Mouse (Mus musculus) MEL (cell line): ENCODE results near the gene Znrf4. TPM values are rescaled to one million over a fixed set of nuclear protein-coding genes. Genes with fewer than 3 reads are reported as not detected.
A peak's percentile ranks its signal among the peaks of the same experiment; 100 is the strongest.

Experiments
- DNase-seq: peaks from one replicate; pipeline ENCODE4 v3.0.0; 2011; ENCODE audit warnings: low read depth, low spot score
- H3K27ac ChIP-seq: 2 replicates; pipeline ENCODE4 v1.5.1; 2012; ENCODE audit warnings: low read depth, mild to moderate bottlenecking, control low read depth, low read length, moderate library complexity; ENCODE audit not compliant: control insufficient read depth
- H3K27me3 ChIP-seq, 2 experiments: fragments of 150-350 bp in 1 of 2; sonication (generic) in 1 of 2; 2 replicates each; pipeline ENCODE4 v1.6.1; 2012; ENCODE audit warnings: low read length in 2 of 2, mild to moderate bottlenecking in 2 of 2, improper control_type of control experiment in 1 of 2, moderate library complexity in 1 of 2; ENCODE audit not compliant: insufficient read depth in 2 of 2, control insufficient read depth in 1 of 2
- H3K36me3 ChIP-seq, 2 experiments: 2 replicates each; pipeline ENCODE4 v1.6.1; 2012 to 2014; ENCODE audit warnings: low read length in 2 of 2, improper control_type of control experiment in 1 of 2, inconsistent platforms in 1 of 2, mild to moderate bottlenecking in 1 of 2; ENCODE audit not compliant: insufficient read depth in 2 of 2, control insufficient read depth in 1 of 2
- H3K4me1 ChIP-seq, 2 experiments: fragments of 150-350 bp in 1 of 2; sonication (generic) in 1 of 2; 2 replicates each; pipeline ENCODE4 v1.6.1; 2012; ENCODE audit warnings: low read length in 2 of 2, improper control_type of control experiment in 1 of 2, mild to moderate bottlenecking in 1 of 2; ENCODE audit not compliant: insufficient read depth in 2 of 2, control insufficient read depth in 1 of 2
- H3K4me3 ChIP-seq, 2 experiments: fragments of 150-350 bp in 1 of 2; sonication (generic) in 1 of 2; 2 replicates each; pipeline ENCODE4 v1.5.1; 2012; ENCODE audit warnings: low read depth in 2 of 2, low read length in 2 of 2, mild to moderate bottlenecking in 2 of 2, moderate library complexity in 2 of 2, control low read depth in 1 of 2, improper control_type of control experiment in 1 of 2; ENCODE audit not compliant: control insufficient read depth in 1 of 2, insufficient read depth in 1 of 2
- H3K79me2 ChIP-seq: 2 replicates; pipeline ENCODE4 v1.6.1; 2012; ENCODE audit warnings: mild to moderate bottlenecking, low read length, moderate library complexity; ENCODE audit not compliant: control insufficient read depth, poor library complexity, insufficient read depth
- H3K9ac ChIP-seq: 2 replicates; pipeline ENCODE4 v1.6.1; 2012; ENCODE audit warnings: low read depth, mild to moderate bottlenecking, control low read depth, low read length, moderate library complexity; ENCODE audit not compliant: control insufficient read depth, poor library complexity, severe bottlenecking
- H3K9me3 ChIP-seq: fragments of 150-350 bp; sonication (generic); replicated peaks from 2 replicates; pipeline ENCODE4 v1.6.1; 2012; ENCODE audit warnings: mild to moderate bottlenecking, low read length, improper control_type of control experiment, moderate library complexity; ENCODE audit not compliant: insufficient read depth
- CHD1 ChIP-seq: IDR thresholded peaks from 2 replicates; pipeline ENCODE4 v1.6.1; 2012; ENCODE audit warnings: low read depth, mild to moderate bottlenecking, inconsistent platforms, low read length, improper control_type of control experiment
- CHD2 ChIP-seq: IDR thresholded peaks from 2 replicates; pipeline ENCODE4 v1.6.1; 2011; ENCODE audit warnings: low read length, improper control_type of control experiment
- CTCF ChIP-seq, 3 experiments: IDR thresholded peaks in 2 of 3; conservative IDR thresholded peaks in 1 of 3; 2 replicates each; pipeline ENCODE4 v1.5.1; 2011 to 2012; ENCODE audit warnings: low read length in 3 of 3, low read depth in 2 of 3, mild to moderate bottlenecking in 2 of 3, improper control_type of control experiment in 1 of 3, inconsistent platforms in 1 of 3, mixed read lengths in 1 of 3, moderate library complexity in 1 of 3; ENCODE audit not compliant: control insufficient read depth in 1 of 3, insufficient read depth in 1 of 3, poor library complexity in 1 of 3, severe bottlenecking in 1 of 3
- ELF1 ChIP-seq: IDR thresholded peaks from 2 replicates; pipeline ENCODE4 v1.6.1; 2014; ENCODE audit warnings: low read depth, mild to moderate bottlenecking, inconsistent platforms, low read length, improper control_type of control experiment, moderate library complexity
- ETS1 ChIP-seq: IDR thresholded peaks from 2 replicates; pipeline ENCODE4 v1.6.1; 2012; ENCODE audit warnings: low read depth, mild to moderate bottlenecking, inconsistent platforms, low read length, improper control_type of control experiment, moderate library complexity
- GABPA ChIP-seq: IDR thresholded peaks from 2 replicates; pipeline ENCODE4 v1.6.1; 2012; ENCODE audit warnings: low read depth, mild to moderate bottlenecking, inconsistent platforms, low read length, improper control_type of control experiment, moderate library complexity
- KAT2A ChIP-seq: conservative IDR thresholded peaks from 2 replicates; pipeline ENCODE4 v1.6.1; 2012; ENCODE audit warnings: low read depth, low read length, improper control_type of control experiment, inconsistent platforms
- MAFK ChIP-seq: IDR thresholded peaks from 2 replicates; pipeline ENCODE4 v1.6.1; 2011; ENCODE audit warnings: low read depth, mild to moderate bottlenecking, low read length, improper control_type of control experiment, borderline replicate concordance
- MAZ ChIP-seq: IDR thresholded peaks from 2 replicates; pipeline ENCODE4 v1.6.1; 2012; ENCODE audit warnings: low read depth, mild to moderate bottlenecking, inconsistent platforms, low read length, improper control_type of control experiment
- MXI1 ChIP-seq: IDR thresholded peaks from 2 replicates; pipeline ENCODE4 v1.6.1; 2011; ENCODE audit warnings: mild to moderate bottlenecking, low read depth, low read length, improper control_type of control experiment
- MYB ChIP-seq: IDR thresholded peaks from 2 replicates; pipeline ENCODE4 v1.6.1; 2011; ENCODE audit warnings: mild to moderate bottlenecking, low read depth, low read length, improper control_type of control experiment
- MYC ChIP-seq: IDR thresholded peaks from 2 replicates; pipeline ENCODE4 v1.6.1; 2011; ENCODE audit warnings: low read depth, mild to moderate bottlenecking, low read length, improper control_type of control experiment, moderate library complexity
- NELFE ChIP-seq: IDR thresholded peaks from 2 replicates; pipeline ENCODE4 v1.6.1; 2011; ENCODE audit warnings: low read depth, low read length, improper control_type of control experiment
- NRF1 ChIP-seq: IDR thresholded peaks from 2 replicates; pipeline ENCODE4 v1.6.1; 2014; ENCODE audit warnings: low read depth, mild to moderate bottlenecking, inconsistent platforms, low read length, improper control_type of control experiment, moderate library complexity; ENCODE audit not compliant: poor library complexity, insufficient read depth, severe bottlenecking
- POLR2A ChIP-seq, 2 experiments: IDR thresholded peaks; 2 replicates each; pipeline ENCODE4 v1.6.1; 2011 to 2012; ENCODE audit warnings: low read length in 2 of 2, mild to moderate bottlenecking in 2 of 2, control low read depth in 1 of 2, improper control_type of control experiment in 1 of 2, low read depth in 1 of 2, moderate library complexity in 1 of 2; ENCODE audit not compliant: control insufficient read depth in 1 of 2, insufficient read depth in 1 of 2, poor library complexity in 1 of 2
- POLR2AphosphoS2 ChIP-seq: IDR thresholded peaks from 2 replicates; pipeline ENCODE4 v1.6.1; 2011; ENCODE audit warnings: low read length, improper control_type of control experiment
- RAD21 ChIP-seq: IDR thresholded peaks from 2 replicates; pipeline ENCODE4 v1.6.1; 2011; ENCODE audit warnings: mild to moderate bottlenecking, low read depth, low read length, improper control_type of control experiment
- RCOR1 ChIP-seq: IDR thresholded peaks from 2 replicates; pipeline ENCODE4 v1.6.1; 2012; ENCODE audit warnings: low read depth, mild to moderate bottlenecking, inconsistent platforms, low read length, improper control_type of control experiment
- SIN3A ChIP-seq: IDR thresholded peaks from 2 replicates; pipeline ENCODE4 v1.6.1; 2012; ENCODE audit warnings: low read length, improper control_type of control experiment, inconsistent platforms
- SMC3 ChIP-seq: IDR thresholded peaks from 2 replicates; pipeline ENCODE4 v1.6.1; 2011; ENCODE audit warnings: low read depth, low read length, improper control_type of control experiment
- TBP ChIP-seq: IDR thresholded peaks from 2 replicates; pipeline ENCODE4 v1.8.0; 2011; ENCODE audit warnings: low read depth, low read length, improper control_type of control experiment
- TCF12 ChIP-seq: IDR thresholded peaks from 2 replicates; pipeline ENCODE4 v1.6.1; 2014; ENCODE audit warnings: low read depth, mild to moderate bottlenecking, inconsistent platforms, low read length, improper control_type of control experiment, moderate library complexity
- USF1 ChIP-seq: IDR thresholded peaks from 2 replicates; pipeline ENCODE4 v1.6.1; 2014; ENCODE audit warnings: low read depth, mild to moderate bottlenecking, inconsistent platforms, low read length, improper control_type of control experiment, moderate library complexity
- USF2 ChIP-seq, 2 experiments: IDR thresholded peaks; 2 replicates each; pipeline ENCODE4 v1.6.1; 2011 to 2012; ENCODE audit warnings: improper control_type of control experiment in 2 of 2, low read length in 2 of 2, borderline replicate concordance in 1 of 2, inconsistent platforms in 1 of 2, low read depth in 1 of 2, mild to moderate bottlenecking in 1 of 2; ENCODE audit not compliant: insufficient read depth in 1 of 2
- ZC3H11A ChIP-seq: IDR thresholded peaks from 2 replicates; pipeline ENCODE4 v1.6.1; 2012; ENCODE audit warnings: low read depth, mild to moderate bottlenecking, inconsistent platforms, low read length, improper control_type of control experiment
- ZKSCAN1 ChIP-seq: IDR thresholded peaks from 2 replicates; pipeline ENCODE4 v1.6.1; 2012; ENCODE audit warnings: low read depth, mild to moderate bottlenecking, inconsistent platforms, low read length, improper control_type of control experiment, moderate library complexity
- ZMIZ1 ChIP-seq: IDR thresholded peaks from 2 replicates; pipeline ENCODE4 v1.6.1; 2012; ENCODE audit warnings: low read depth, mild to moderate bottlenecking, inconsistent platforms, low read length, improper control_type of control experiment, moderate library complexity
- polyA plus RNA-seq, 2 experiments: library from polyadenylated mRNA; stranded (reverse) in 1 of 2; unstranded in 1 of 2; fragments of >175 nt in 1 of 2; fragments of >200 nt in 1 of 2; gene quantifications; 2 replicates each; pipeline versions ENCODE4 v1.2.1 to v1.2.4; 2012; ENCODE audit warnings: low replicate concordance in 2 of 2, low read depth in 1 of 2; ENCODE audit not compliant: insufficient read length in 2 of 2, insufficient read depth in 1 of 2, missing spikeins in 1 of 2
- total RNA-seq: library from RNA; depleted of rRNA; stranded (reverse); fragments of 300-350 nt; gene quantifications from 2 replicates; pipeline ENCODE4 v1.2.3, GENCODE M21; 2012

Znrf4 gene
- total and polyA plus RNA-seq, 3 experiments, result not detected

GRCm38 (mm10) chr17:56552781-56553363, 40.6 kb upstream of the Znrf4 start:
- no peaks in the 10 kb centered on the region for H3K36me3 ChIP-seq
- no peaks in the 10 kb centered on the region for H3K79me2 ChIP-seq
- no peak overlapping the region for H3K4me3 ChIP-seq
- no peaks in the 10 kb centered on the region for H3K9me3 ChIP-seq
- H3K27ac ChIP-seq, result no peak overlapping the region
- H3K9ac ChIP-seq, result no peak overlapping the region
- TF ChIP-seq GABPA (no peak), ZC3H11A (peak; percentile 76), MYC (no peak), MYB (no peak), CTCF (IDR thresholded peaks at IDR 0.05 in 2 of 3, conservative IDR thresholded peaks at IDR 0.05 in 1 of 3; ENCODE audit: control insufficient read depth in 1 of 3, insufficient read depth in 1 of 3, low read depth in 2 of 3, low read length in 3 of 3, poor library complexity in 1 of 3, severe bottlenecking in 1 of 3) (peak in 2 of 3 experiments; percentile 98 to 100; a peak in 5 of 6 replicates), MAZ (no peak), TCF12 (no peak), MXI1 (no peak), KAT2A (no peak), ETS1 (no peak), MAFK (no peak), ELF1 (no peak), SMC3 (peak; percentile 91), USF1 (no peak), NELFE (no peak), CHD2 (no peak), ZKSCAN1 (no peak), SIN3A (no peak), CHD1 (no peak), TBP (peak; percentile 12; the same call in 1 of the 2 replicates), RCOR1 (no peak), POLR2A (IDR thresholded peaks at IDR 0.05; ENCODE audit: control insufficient read depth in 1 of 2, insufficient read depth in 1 of 2, low read depth in 1 of 2, low read length in 2 of 2, poor library complexity in 1 of 2) (no peak), POLR2AphosphoS2 (no peak), RAD21 (peak; percentile 94), NRF1 (no peak), USF2 (IDR thresholded peaks at IDR 0.05; ENCODE audit: borderline replicate concordance in 1 of 2, insufficient read depth in 1 of 2, low read depth in 1 of 2, low read length in 2 of 2) (no peak), ZMIZ1 (no peak)
- TF ChIP-seq, all 39 proteins: peak for 5
- DNase-seq, result peak; percentile 86
- H3K27me3 ChIP-seq, result no peaks in the 10 kb centered on the region
- H3K4me1 ChIP-seq, result no peaks in the 10 kb centered on the region
